Mouse (Mus musculus) cerebellum, adult 9-10 months (tissue): ENCODE data around the gene Eno1.
A peak's percentile ranks its signal among the peaks of the same experiment; 100 is the strongest.

Experiments used
- DNase-seq: peaks from one replicate; pipeline ENCODE4 v3.0.0; 2022

Gene Eno1

DNA sequence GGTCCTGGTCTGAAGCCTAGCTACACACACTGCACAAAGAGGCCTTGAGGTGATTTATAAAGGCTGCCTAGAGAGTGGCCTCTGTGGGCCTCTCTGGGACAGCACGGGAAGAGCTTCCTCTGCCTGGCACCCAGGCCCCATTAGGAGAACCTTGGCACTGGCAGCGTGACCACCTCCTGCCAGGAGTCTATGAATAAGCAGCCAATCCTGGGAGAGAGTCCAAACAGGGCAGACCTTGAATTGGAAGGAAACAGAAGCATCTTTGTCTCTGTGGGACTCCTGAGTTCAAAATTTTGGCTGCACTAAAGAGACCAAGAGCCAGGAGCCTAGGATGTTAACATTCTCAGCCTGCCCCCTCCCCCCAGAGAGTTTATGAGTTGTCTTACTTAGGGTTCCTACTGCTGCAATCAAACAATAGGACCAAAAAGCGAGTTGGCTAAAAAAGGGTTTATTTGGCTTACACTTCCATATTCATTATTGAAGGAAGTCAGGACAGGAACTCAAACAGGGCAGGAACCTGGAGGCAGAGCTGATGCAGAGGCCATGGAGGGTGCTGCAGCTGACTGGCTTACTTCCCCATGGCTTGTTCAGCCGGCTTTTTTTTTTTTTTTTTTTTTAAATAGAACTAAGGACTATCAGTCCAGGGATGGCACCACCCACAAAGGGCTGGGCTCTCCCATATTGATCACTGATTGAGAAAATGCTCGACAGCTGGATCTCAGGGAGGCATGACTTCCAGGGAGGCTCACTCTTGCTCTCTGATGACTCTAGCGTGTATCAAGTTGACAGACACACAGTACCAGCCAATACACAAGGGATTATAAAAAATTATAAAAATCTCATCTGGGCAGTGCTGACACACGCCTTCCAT, 9.5 kb upstream of the Eno1 start:
- peak; percentile 98 for DNase-seq

DNA sequence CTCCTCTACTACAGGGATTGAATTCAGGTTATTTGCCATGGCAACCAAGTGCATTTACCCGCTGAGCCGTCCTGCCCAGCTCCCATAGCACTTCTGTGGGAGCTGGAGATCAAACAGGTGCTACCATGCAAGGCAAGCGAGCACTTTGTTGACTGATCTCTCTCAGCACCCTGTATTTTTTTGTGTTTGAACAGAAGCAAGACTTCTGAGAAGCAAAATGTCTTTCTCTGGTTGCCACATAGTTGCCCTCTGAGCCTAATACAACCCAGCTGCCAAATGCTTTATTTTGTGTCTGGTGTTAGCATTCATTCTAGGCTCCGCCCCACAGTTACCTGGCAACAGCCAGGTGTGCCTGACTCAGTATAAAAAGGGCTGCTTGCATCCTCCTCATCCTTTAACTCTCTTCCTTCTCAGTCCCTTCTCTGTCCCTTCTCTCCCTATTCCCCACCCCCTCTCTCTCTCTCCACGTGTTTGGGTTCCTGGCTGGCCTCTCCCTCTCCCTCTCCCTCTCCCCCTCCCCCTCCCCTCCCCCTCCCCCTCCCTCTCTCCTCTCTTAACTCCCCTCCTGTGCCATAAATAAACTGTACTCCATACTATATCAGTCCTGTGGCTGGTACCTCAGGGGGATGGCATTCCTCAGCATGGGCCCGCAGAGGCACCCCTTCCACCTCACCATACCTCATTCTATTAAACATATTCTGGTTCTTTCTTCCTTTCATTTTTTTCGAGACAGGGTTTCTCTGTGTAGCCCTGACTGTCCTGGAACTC, 7.8 kb upstream of the Eno1 start:
- DNase-seq: no peak

DNA sequence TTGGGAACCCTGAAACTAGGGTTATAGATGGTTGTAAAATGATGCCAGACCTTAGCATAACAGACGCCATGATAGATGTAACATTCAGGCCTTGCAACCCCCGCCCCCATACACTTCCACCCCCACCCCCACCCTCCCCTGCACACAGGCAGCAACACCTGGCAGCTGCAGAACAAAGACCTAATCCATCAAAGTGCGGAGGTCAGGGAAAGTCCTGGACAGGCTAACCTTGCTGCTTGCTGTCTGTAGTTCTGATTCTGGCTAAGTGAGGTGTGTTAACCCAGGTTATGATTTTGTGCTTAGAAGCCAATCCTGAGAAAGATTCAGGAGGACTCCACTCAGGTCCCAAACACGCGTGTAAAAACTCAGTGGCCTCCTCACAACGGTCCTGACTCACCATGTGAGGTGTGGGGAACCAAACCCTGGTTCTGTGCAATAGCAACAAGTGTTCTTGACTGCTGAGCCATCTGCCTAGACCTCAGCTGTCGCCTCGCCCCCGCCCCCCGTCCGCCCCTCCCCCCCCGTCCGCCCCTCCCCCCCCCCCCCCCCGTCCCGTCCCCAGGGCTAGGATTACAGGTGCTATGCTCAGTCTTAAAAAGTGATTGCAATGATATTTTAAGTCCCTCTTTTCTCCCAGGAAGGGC, 6.7 kb upstream of the Eno1 start:
- DNase-seq: no peak

DNA sequence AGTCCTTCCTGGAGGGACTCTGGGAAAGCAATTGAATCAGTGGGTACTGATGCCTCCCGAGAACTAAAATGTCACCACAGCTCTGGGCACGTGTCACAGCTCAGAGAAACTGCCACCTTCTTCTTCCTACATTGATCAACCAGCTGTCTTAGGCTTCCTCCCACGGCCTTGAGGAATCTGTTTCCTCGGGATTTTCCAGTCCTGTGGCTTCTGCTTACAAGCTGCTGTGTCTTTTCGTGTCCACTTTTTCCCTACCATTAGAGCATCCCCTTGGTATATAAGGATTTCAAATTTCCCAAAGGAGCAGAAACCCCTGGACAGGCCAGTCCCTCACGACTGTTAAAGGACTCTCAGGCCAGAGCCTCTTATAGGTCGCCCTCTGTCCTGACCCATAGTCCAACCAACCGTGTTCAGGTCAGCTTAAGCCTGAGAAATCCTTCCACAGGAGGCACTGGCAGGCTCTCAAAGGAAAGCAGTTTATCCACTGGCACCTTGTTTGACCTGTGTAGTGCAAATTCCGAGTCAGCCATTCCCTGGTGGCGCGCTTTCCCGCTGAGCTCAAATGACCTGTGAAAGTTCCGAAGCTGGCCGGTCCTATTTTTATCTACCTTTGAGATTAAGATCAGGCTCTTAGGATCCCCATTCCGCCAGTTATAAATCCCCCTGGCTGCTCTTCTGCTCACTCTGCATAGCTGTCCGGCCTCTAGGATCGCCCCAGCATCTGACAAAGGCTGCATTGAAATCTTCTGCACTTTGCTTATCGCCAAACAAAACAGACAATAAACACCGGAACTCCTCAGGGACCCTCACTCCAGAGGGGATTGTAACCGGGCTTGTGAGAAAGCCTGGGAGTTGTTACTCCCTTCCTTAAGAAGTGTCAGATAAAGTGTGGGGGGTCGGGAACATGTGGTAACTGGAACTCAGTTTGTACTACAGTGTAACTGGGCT, 5.8 kb upstream of the Eno1 start:
- DNase-seq: peak; percentile 45

DNA sequence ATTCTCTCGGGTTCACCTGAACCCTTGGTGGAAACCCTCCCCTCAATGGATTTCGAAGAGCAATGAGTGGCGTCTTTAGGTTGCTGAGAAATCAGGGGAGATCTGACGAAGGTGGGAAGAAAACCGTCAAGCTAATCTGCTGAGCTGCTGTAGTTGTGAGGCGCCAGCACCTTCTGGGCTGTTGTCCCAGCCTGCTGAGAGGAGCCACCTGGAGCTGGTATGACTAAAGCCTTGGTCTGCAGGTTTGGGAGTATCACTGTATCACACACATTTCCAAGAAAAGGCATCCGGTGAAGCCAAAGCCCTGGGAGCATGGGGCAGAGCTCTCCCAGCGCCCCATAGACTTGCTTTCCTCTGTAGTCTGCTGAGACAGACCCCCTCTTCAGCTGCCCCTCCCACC, 4.7 kb upstream of the Eno1 start:
- DNase-seq: peak; percentile 82

DNA sequence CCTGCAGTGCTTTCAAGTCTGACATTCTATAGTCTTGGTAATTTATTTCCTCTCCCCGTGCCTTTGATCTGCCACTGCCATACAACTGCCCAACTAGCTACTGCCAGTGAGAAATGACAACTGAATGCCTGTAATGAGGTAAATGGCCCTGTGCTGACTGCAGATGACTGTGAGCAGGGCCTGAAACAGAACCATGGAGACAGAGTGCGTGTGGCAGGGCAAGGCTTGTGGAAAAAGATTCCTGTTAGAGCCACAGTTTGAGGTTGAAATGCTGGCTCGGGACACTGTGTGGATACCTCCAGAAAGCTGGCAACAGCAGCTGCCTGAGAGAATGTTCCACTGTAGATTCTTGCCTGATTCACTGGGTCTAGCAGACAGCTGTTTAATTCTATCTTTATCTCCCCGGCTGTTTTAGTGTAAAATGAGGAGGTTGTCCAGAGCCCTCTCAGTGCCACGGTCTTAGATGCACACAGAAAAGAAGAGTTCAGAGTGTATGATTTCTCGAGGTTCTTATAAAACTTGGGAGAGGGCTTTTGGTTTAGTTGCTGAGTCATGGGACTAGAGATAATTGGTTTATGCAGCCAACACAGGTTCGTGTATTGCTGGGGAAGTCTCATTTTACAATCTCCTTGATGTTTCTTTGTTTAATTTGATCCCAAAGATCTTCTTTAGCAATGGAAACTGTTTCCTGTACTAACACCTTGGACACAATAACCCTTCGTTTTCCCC, 1.8 kb upstream of the Eno1 start:
- DNase-seq: peak; percentile 31

DNA sequence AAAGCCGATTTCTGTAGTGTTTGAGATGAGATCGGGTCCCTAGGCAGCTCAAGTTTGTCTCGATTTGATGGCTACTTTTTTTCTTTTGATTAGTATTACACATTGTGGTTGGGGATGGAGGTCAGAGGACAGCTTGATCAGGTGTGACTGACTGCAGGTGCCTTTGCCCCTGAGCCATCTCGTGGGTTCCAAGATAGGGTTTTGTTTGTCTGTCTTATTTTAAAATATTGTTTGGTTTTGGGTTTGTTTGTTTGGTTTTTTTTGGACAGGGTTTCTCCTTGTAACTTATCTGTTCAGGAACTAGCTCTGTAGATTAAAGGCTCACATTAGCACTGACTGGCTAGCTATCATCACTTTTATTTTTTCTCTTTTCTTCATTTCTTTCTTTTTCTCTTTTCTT, 936 bp upstream of the Eno1 start:
- peak; percentile 36 for DNase-seq

DNA sequence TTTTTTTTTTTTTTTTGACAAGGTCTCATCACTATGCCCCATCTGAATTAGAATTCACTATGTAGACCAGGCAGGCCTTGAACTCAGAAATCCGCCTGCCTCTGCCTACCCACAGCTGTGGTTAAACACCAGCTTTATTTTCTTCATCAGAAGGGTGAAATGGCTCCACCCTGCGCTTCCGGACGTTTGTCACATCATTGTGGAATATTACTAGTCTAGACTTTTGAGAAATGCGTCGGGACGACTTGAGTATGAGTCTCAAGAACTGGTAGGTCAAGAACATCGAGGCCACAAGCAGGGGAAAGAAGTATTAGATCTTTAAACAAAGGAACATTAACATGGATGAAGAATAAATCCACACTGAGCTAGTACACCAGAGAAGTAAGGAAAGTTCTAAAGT, 490 bp upstream of the Eno1 start:
- no peak for DNase-seq

DNA sequence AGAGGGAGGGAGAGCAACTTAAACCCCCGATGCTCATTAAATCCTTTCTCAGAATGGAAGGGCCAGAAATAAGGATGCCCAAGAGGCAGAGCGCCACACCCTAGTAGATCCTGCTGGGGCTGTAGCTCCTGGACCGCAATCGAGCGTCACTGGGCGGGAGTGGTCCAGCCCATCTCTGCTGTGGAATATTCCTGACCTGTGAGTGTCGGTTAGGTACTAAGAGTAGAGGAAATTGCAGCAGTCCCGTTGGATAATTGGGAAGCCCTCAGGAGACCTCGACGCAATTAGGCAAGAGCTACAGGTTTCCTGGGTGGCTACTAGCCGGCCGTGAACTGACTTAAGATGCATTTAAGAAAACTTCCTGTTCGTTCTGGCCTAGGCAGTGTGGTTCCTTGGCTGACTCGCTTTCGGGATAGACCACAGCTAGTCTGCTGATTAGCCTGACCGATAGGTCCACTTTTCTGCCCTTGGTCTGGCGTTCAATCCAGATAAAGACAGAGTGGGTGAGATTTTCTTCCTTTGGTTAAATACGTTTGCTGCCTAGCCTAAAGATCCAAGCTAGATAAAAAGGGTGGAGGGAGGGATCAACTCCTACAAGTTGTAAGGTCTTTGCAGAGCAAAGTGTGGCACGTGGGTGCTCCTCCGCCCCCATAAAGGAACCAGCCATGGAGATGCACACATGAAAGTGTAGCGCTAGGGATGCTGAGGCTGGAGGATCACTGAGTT, 1.3 kb downstream of the Eno1 start:
- peak; percentile 41 for DNase-seq

DNA sequence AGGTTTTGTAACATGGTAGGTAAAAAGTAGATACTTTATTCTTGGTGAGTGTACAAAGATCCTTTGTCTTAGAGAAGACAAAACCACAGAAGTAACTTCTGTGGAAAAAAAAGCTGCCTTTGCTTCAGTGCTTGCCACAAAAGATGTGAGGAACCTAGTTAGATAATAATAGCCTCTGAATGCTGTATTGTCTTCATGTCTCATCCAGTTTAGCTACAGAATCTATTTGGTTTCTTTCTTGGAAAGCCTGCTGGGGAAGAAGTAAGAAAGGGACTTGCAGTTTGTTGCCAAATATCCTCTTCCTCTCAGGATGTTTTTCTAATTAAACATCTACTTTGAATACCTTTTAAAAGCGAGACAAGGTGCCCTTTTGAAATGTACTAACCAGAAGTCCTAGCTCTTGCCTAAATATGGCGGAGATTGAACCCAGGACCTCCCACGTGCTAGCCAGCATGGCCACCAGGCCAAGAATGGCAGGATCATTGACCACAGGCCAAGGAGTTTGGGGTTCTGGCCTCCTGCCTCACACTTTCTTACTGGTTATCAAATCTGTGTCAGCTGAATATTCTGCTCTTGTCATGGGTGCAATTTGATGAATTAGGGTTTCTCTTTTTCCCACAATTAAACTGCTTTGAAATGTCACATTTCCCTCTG, 2.0 kb downstream of the Eno1 start:
- peak; percentile 68 for DNase-seq

DNA sequence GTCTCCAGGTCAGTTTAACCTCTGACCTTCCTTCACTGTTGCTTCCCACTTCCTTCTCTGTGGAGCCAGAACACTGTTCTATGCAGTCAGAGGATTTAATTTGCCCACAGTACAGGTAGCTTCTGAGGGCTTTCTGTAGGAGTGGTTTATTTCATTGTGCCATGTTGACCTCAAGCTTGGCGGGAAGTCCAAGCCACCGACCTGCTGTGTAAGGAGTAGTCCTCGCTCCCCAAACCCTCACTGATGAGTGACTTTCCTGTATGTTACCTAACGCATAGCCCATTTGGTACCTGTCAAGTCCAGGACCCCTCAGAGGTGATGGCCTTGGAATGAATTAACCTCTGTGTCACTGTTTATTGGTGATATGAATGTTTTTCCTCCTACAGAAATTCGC, 2.6 kb downstream of the Eno1 start:
- DNase-seq: peak; percentile 44

DNA sequence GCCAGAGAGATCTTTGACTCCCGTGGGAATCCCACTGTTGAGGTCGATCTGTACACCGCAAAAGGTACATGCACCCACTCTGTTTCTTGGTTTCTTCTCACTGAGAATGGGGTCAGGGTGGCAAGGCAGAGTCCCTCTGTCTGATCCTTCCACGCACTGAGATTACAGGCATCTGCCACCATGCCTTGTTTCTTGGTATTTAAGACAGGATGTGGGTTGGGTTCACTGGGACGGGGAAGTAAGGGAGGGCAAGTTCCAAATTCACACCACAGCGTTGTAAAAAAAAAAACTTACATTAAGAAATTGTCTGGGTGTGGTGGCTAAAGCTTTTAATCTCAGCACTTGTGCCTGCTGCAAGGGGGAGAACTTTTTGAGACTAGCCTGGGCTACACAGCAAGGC, 3.0 kb downstream of the Eno1 start:
- no peak for DNase-seq

DNA sequence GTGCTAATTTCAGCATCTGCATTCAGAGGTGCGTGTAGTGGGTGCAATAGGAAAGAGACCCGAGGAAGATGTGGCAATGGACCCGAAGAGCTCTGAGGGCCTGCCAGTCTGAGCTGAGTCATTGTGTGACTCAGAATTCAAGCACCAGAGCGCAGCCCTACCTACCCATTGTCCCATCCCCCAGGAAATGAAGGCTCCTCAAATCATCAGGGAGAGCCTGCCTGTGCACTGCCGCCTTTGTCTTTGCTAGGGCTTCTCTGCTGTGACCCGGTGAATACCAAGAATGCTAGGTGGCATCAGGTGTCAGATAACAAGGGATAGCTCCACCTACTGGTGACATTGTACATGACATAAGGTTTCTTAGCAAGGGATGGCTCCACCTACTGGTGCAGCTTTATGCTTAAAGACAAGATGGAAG, 3.4 kb downstream of the Eno1 start:
- DNase-seq: peak; percentile 97

DNA sequence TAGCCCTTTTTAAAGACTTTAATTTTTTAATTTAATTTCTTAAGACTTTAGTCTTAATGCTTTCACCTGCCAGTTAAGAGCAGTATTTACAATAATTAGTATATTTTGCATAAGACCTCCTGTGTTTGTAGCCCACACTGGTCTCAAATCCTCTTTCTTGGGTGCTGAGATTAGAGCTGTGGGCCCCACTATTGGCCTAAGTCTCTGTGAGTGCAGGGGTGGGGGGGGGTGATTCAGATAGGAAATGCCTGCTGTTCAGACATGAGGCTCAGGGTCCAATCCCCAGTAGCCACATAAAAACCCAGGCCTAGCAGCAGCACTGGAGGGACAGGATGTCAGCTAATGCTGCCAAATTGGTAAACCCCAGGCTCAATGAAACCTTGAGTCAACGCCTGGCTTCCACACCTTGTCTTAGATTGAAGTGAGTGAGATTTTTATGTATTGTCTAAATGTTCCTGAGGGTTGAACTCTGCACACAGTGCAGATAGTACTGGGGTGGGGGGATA, 3.9 kb downstream of the Eno1 start:
- DNase-seq: peak; percentile 34

DNA sequence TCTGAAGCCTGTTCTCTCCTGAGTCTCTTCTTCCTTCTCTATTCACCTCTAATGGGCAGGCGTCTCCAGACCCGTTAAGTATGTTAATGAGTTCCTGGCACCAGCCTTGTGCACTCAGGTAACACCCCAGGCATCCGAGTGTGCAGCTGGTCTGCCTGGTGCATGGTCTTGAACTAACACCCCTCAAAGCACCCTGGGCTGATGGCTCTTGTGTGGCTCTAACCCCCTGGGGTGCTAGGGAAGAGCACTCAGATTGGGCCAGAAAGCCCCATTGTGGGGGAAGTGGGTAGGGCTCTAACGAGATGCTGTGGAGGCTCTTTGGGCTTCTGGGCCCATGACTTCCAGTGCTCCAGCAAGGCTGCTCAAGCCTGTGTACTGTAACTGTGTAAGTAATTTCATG, 5.2 kb downstream of the Eno1 start:
- peak; percentile 25 for DNase-seq

DNA sequence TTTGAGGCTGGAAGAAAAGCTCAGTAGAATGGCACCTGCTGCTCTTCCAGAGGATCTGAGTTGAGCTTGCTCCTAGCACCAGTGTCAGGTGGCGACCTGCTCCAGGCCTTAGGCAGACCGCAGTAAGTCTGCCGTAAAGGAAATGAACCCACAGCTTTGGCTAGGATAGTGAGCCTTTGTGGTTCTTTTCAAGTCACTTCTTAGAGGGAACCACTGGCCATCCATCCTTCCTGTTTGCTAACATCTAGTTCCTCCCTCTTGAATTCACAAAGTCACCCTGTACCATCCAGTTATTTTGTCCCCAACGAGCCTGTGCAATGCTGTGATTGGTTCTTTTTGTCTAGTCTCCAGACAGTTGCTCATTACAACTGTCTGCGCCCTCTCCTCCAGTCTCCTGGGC, 6.2 kb downstream of the Eno1 start:
- no peak for DNase-seq

DNA sequence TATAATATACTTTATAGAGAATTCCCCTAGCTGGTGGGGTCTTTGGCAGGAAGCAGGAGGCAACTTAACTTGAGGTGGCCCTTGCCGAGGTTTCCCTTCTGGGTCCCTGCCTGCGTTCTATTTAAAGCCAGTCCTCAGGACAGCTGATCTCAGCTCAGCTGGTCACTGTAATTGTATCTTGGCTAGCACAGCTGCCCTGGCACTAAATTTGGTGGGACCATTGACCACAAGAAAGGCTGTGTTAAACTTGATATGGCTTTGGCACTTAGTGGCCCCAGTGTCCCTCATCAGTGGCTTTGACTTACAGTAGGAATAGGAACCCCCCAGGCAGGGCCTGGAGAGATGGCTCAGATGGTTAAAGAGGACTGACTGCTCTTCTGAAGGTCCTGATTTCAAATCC, 9.4 kb downstream of the Eno1 start:
- peak; percentile 15 for DNase-seq

DNA sequence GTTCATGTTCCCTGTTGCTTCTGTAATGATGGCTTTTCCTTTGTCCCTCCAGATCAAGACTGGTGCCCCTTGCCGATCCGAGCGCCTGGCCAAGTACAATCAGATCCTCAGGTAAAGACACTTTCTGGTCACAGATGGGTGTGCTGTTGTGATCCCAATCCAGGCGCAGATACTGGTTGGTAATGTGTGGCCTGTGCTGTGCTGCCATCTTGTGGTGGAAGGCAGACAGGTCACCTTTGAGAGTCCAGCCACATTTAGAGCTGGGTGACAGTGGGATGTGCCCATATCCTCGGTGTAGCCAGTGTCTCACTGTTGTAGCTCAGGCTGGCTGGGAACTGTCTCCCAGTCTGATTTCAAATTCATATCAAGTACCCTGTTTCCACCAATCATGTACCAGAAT, 11.5 kb downstream of the Eno1 start:
- peak; percentile 82 for DNase-seq

DNA sequence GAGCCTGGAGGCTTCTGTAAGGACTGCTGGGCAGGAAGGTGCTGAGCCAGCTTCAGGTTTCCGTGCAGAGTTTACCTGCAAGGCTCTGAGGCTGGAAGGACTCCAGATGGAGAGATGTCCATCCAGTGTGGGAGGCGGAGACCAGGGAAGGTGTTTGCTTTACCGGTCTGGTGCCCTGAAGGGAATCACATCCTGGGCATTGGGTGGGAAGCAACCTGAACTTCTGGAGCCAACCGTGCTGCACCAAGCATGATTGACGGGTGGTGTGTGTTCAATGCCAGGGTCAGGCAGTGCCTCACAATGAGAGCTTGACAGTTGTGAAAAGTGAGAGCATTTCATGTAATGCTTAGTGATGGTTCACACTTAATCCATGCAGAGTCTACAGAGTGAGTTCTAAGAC, 12.4 kb downstream of the Eno1 start:
- DNase-seq: peak; percentile 20

DNA sequence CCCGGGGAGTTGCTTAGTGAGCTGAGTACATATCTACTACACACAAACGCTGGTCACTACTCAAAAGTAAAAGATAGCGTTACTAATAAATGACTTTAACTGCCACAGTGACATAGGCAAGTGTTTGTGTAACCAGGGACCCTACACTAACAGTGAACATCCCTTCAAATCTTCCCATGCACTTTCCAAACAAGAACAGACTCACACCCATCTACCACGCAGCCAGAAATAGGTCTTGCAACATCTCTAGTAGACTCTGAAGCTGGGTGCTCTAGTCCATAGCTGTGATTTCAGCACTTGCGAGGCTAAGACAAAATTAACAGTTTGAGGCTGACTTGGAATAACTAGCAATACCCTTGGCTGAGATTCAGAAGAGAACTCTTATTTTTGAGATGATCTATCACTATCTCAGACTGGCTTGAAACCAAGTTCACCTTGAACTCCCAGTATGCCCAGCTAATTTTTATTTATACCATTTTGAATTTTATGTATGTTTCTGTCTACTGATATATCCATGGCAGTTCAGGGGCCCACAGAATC, 13.3 kb downstream of the Eno1 start:
- DNase-seq: no peak
